Mouse (Mus musculus): Measurements from ENCODE around the gene Chst1. TPM values are rescaled to one million over a fixed set of nuclear protein-coding genes. Genes with fewer than 3 reads are reported as not detected.
A peak's percentile ranks its signal among the peaks of the same experiment; 100 is the strongest.

The Chst1 gene
- not detected in 2 replicates for polyA plus RNA-seq (2012; ENCODE audit: insufficient read depth, insufficient read length, low replicate concordance, missing spikeins)

DNA sequence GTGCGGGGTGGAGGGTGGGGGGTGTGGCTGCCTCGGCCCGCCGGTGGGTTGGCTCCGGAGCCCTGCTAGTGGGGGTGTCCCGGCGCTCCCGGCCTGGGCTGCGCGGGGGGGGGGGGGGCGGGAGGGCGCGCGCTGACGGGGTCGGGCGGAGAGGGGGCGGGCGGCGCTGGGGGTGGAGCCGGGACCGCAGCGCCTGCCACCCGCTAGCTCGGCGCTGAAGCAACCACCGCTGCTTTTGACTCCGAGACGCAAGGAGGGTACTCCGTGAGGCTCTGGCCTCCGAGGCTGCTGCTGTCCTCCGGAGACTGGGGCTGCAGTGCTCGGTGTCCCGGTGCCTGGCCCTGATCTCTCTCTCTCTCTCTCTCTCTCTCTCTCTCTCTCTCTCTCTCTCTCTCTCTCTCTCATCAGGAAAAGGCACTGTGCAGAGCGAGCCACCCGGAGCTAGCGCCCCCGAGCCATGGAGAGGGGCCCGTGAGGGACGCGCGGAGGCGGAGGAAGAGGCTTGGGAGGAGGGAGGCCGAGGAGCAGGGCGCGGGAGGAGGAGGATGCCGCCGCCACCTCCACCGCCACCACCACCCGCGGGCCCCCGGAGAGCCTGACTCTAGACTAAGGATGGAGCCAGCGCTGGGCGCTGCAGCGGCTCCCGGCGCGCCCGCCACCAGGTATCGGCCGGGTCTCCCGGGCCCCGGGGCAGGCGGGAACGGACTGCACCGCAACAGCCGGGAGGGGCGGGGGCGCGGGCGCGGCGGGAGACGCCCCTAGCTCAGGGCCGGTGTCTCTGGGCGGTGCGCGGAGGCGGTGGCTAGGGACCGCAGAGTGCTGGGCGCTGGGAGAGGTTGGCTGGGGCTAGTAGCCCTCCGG lies at the start of gene Chst1:
TSS of gene Chst1 (plus strand) at position 221 of the 861 bp plus-strand sequence.
- peak within 1 kb of the TSS; percentile 95 for H3K27ac ChIP-seq (ENCODE audit: insufficient read depth, low read depth, low read length)

DNA sequence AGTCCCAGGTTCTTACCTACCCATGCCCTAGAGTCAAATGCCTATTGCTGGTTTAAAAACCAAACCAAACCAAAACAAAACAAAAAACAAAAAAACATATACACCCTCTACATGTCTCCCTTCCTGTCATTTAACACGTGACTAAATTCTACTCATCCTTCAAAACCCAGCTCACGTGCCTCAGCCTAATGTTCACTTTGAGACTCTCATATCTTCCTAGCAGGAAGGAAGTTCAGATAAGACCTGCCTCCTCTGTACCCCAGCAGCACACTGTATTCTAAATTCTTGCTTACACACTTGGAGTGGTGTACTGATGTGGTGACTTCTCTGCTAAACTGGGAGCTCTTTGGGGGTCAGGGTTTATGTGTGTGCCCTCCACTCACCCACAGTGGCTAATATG lies 49.5 kb upstream of the Chst1 start:
- no peak overlapping the region for H3K27ac ChIP-seq (ENCODE audit: insufficient read depth, low read depth, low read length)
- no peak overlapping the region for H3K4me3 ChIP-seq (ENCODE audit: insufficient read depth, low read depth, low read length)
- no peak for TF ChIP-seq POLR2A (IDR thresholded peaks at IDR 0.05; ENCODE audit: insufficient read depth, low read depth, low read length)
- no peak for TF ChIP-seq CTCF (IDR thresholded peaks at IDR 0.05; ENCODE audit: insufficient read depth, low read depth, low read length)
- 90% methylated on average over 2 of the region's 2 CpGs for WGBS
- H3K4me1 ChIP-seq (ENCODE audit: control insufficient read depth, insufficient read depth, low read length) = no peaks in the 10 kb centered on the region

More for the DNA sequence above, at the start of gene Chst1:
- TF ChIP-seq POLR2A (IDR thresholded peaks at IDR 0.05; ENCODE audit: insufficient read depth, low read depth, low read length) = peak; percentile 60; the same call in 1 of the 2 replicates
- no peak for TF ChIP-seq CTCF (IDR thresholded peaks at IDR 0.05; ENCODE audit: insufficient read depth, low read depth, low read length)
- Histone ChIP-seq H3K4me1 (ENCODE audit: control insufficient read depth, insufficient read depth, low read length) (peaks cover 45% of the 10 kb centered on the region), H3K4me3 (ENCODE audit: insufficient read depth, low read depth, low read length) (peak within 1 kb of the TSS; percentile 77)
- under 1% methylated on average over 57 of the region's 82 CpGs for WGBS

GRCm38 (mm10) chr2:92554536-92554935 lies 45.0 kb upstream of the Chst1 start:
- Histone ChIP-seq H3K4me3 (ENCODE audit: insufficient read depth, low read depth, low read length) (no peak overlapping the region), H3K27ac (ENCODE audit: insufficient read depth, low read depth, low read length) (no peak overlapping the region), H3K4me1 (ENCODE audit: control insufficient read depth, insufficient read depth, low read length) (no peaks in the 10 kb centered on the region)
- TF ChIP-seq POLR2A (IDR thresholded peaks at IDR 0.05; ENCODE audit: insufficient read depth, low read depth, low read length) = no peak
- TF ChIP-seq CTCF (IDR thresholded peaks at IDR 0.05; ENCODE audit: insufficient read depth, low read depth, low read length) = no peak

DNA sequence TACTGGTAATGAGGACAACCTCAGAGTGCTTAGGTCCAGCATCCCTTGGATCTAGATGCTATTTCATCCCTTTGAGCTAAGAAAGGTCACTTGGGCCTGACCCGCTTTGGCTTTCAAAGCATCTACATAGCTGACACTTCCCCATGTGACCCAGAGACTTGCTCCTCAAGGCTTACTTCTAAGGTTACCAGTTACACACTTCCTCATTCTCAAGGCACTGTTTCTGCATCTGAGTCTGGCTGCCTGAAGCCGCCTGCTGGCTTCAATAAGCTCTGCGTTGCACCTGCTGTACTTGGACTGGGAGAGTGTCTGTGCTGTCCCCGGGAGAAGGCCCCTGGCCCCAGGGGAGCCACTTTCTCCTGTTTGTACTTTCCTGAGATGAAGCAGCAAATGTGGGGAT lies 36.6 kb upstream of the Chst1 start:
- Histone ChIP-seq H3K4me3 (ENCODE audit: insufficient read depth, low read depth, low read length) (no peak overlapping the region), H3K27ac (ENCODE audit: insufficient read depth, low read depth, low read length) (no peak overlapping the region), H3K4me1 (ENCODE audit: control insufficient read depth, insufficient read depth, low read length) (no peaks in the 10 kb centered on the region)
- no peak for TF ChIP-seq POLR2A (IDR thresholded peaks at IDR 0.05; ENCODE audit: insufficient read depth, low read depth, low read length)
- WGBS = 71% methylated on average over 4 of the region's 4 CpGs

DNA sequence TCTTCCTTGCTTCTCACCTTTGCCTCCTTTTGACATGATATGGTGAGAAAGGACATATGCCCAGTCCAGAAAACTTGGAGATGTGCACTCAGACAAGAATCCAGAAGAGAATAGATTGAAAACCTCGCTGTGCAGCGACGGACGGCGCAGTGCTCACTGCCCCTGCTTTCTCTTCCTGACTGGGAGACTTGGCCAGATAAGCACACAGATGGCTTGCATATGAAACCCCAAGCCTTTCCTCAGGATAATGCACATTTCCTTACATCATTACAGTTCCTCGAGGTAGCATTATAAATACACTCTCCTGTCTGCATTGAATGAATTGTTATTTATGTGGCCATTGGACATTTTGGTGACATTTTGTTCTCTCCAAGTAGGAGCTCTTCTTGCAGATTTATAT lies 28.9 kb upstream of the Chst1 start:
- TF ChIP-seq CTCF (IDR thresholded peaks at IDR 0.05; ENCODE audit: insufficient read depth, low read depth, low read length) (no peak), POLR2A (IDR thresholded peaks at IDR 0.05; ENCODE audit: insufficient read depth, low read depth, low read length) (no peak)
- WGBS = 92% methylated on average over 6 of the region's 6 CpGs
- Histone ChIP-seq H3K4me1 (ENCODE audit: control insufficient read depth, insufficient read depth, low read length) (no peaks in the 10 kb centered on the region), H3K4me3 (ENCODE audit: insufficient read depth, low read depth, low read length) (no peak overlapping the region), H3K27ac (ENCODE audit: insufficient read depth, low read depth, low read length) (no peak overlapping the region)

GRCm38 (mm10) chr2:92577824-92578223 lies 21.7 kb upstream of the Chst1 start:
- H3K27ac ChIP-seq (ENCODE audit: insufficient read depth, low read depth, low read length) = no peak overlapping the region
- no peaks in the 10 kb centered on the region for H3K4me1 ChIP-seq (ENCODE audit: control insufficient read depth, insufficient read depth, low read length)
- no peak for TF ChIP-seq POLR2A (IDR thresholded peaks at IDR 0.05; ENCODE audit: insufficient read depth, low read depth, low read length)
- TF ChIP-seq CTCF (IDR thresholded peaks at IDR 0.05; ENCODE audit: insufficient read depth, low read depth, low read length) = no peak
- H3K4me3 ChIP-seq (ENCODE audit: insufficient read depth, low read depth, low read length) = no peak overlapping the region
- 77% methylated on average over 9 of the region's 9 CpGs for WGBS

DNA sequence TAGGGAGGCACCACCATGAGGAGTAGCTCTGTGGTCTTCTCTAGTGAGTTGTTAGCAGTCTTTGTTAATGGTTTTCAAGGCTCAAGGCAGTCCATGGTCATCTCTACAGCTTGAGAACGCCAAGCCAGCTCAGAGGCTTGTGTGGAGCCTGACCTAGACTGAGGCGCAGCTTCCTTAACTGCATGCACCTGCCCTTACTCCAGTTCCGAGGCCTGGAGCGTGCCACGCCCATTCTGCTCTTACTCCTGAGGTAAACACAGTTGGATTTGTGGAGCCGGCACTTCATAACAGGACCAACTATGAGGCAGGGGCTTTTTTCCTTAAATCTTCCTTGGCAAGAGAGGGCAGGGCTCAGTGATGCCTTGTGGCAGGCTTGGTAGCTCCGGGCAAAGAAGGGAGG lies 18.2 kb upstream of the Chst1 start:
- H3K4me3 ChIP-seq (ENCODE audit: insufficient read depth, low read depth, low read length) = no peak overlapping the region
- H3K27ac ChIP-seq (ENCODE audit: insufficient read depth, low read depth, low read length) = no peak overlapping the region
- H3K4me1 ChIP-seq (ENCODE audit: control insufficient read depth, insufficient read depth, low read length) = no peaks in the 10 kb centered on the region
- 91% methylated on average over 7 of the region's 7 CpGs for WGBS
- no peak for TF ChIP-seq POLR2A (IDR thresholded peaks at IDR 0.05; ENCODE audit: insufficient read depth, low read depth, low read length)
- TF ChIP-seq CTCF (IDR thresholded peaks at IDR 0.05; ENCODE audit: insufficient read depth, low read depth, low read length) = no peak

- Histone ChIP-seq H3K27ac (ENCODE audit: insufficient read depth, low read depth, low read length) (no peak overlapping the region), H3K4me3 (ENCODE audit: insufficient read depth, low read depth, low read length) (no peak overlapping the region), H3K4me1 (ENCODE audit: control insufficient read depth, insufficient read depth, low read length) (no peaks in the 10 kb centered on the region)
- TF ChIP-seq POLR2A (IDR thresholded peaks at IDR 0.05; ENCODE audit: insufficient read depth, low read depth, low read length) (no peak), CTCF (IDR thresholded peaks at IDR 0.05; ENCODE audit: insufficient read depth, low read depth, low read length) (no peak)
- WGBS = 87% methylated on average over 5 of the region's 5 CpGs
Observed at GRCm38 (mm10) chr2:92582596-92582995, 16.9 kb upstream of the Chst1 start.

GRCm38 (mm10) chr2:92587806-92588205 lies 11.7 kb upstream of the Chst1 start:
- Histone ChIP-seq H3K27ac (ENCODE audit: insufficient read depth, low read depth, low read length) (no peak overlapping the region), H3K4me1 (ENCODE audit: control insufficient read depth, insufficient read depth, low read length) (peaks cover 4% of the 10 kb centered on the region; the same call in 1 of the 2 replicates), H3K4me3 (ENCODE audit: insufficient read depth, low read depth, low read length) (no peak overlapping the region)
- TF ChIP-seq CTCF (IDR thresholded peaks at IDR 0.05; ENCODE audit: insufficient read depth, low read depth, low read length) (no peak), POLR2A (IDR thresholded peaks at IDR 0.05; ENCODE audit: insufficient read depth, low read depth, low read length) (no peak)
- 77% methylated on average over 2 of the region's 2 CpGs for WGBS
